Mouse (Mus musculus) cerebellum, adult 18-20 months (tissue): Measurements from ENCODE around the gene Foxe1.

ENCODE experiments used
- DNase-seq, 2 experiments: peaks; one replicate each; pipeline ENCODE4 v3.0.0; 2021

Gene Foxe1

GRCm38 (mm10) chr4:46343596-46344260 is at the start of gene Foxe1:
Foxe1 (plus strand) TSS chr4:46343609.
- peak in 1 of 2 experiments; percentile 11 for DNase-seq

DNA sequence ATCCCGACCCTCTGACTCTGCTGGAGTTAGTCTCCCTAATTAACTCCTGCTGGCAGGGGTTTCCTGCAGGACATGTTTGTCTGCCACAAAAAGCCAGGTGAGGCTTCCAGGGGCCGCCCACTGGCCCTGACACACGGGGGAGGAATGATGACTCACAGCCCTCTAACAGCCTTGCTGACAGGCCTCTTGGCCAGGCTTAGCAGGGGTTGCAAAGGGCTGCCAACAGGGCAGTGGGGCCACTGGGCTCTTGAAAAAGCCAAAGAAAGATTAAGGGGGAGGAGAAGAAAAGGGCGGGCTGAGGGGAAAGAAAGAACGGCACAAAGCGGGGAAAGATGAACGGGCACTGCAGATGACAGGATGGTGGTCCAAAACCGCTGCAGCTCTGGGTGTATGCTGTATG is 39.3 kb upstream of the Foxe1 start:
- DNase-seq: peak; percentile 77 to 85

- peak; percentile 88 to 96 for DNase-seq
These were observed 38.5 kb upstream of the Foxe1 start for GRCm38 (mm10) chr4:46304757-46305384.

DNA sequence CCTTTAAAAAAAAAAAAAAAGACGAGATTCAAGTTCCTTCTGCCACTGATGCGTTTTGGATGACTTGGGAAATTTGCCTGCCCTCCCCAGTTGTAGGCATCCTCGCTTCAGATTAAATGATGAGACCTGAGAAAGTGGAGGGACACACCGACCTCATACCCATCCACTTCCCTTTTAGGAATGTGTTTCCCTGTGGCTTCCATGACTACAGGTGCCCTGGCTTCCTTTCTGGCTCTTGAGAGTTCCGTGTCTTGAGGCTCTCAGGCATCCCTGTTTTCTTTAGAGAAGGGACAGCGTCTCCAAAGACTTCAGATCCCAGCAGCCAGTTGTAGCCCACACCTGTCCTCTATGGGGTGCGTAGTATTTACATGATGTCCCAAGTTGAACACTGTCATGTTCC is 38.0 kb upstream of the Foxe1 start:
- DNase-seq: no peak

GRCm38 (mm10) chr4:46307341-46307740 is 36.1 kb upstream of the Foxe1 start:
- DNase-seq: peak; percentile 90 to 91

- DNase-seq: no peak
These were observed 35.5 kb upstream of the Foxe1 start for GRCm38 (mm10) chr4:46307869-46308268.

- peak; percentile 30 to 43 for DNase-seq
These were observed 31.8 kb upstream of the Foxe1 start for GRCm38 (mm10) chr4:46311631-46312030.

DNA sequence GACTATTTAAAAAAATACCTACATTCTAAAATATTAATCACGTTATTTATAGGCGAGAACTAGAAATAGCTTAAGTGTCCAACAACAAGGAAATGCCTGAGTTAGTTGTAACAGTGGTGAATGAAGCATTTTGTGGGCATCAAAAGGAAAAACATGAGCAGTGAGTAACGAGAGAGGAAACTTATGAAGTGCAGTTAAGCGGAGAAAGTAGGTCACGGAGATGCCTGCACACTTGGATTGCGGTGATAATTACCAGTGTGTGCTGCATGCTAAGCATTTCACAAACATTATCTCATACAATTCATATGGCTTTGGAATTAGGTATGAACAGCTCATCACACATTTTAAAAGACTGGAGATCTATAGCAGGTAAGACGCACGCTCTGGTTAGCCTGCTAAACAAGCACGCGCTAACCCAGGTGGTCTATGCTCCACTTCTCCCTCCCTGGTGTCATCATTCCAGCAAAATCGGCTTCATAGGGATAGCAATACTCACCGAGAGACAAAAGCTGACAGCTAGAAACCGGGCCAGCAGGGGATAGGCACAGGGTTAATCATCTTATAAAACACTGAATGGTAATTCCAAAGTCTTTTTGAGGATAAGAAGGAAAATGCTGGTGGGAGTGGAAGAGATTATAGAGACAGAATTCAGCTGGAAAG is 21.5 kb upstream of the Foxe1 start:
- no peak for DNase-seq

- DNase-seq: no peak
These were observed 20.7 kb upstream of the Foxe1 start for GRCm38 (mm10) chr4:46322715-46323114.

GRCm38 (mm10) chr4:46328906-46329305 is 14.5 kb upstream of the Foxe1 start:
- no peak for DNase-seq

GRCm38 (mm10) chr4:46335846-46336245 is 7.6 kb upstream of the Foxe1 start:
- DNase-seq: no peak

- no peak for DNase-seq
These were observed 5.4 kb upstream of the Foxe1 start for GRCm38 (mm10) chr4:46337990-46338389.

- no peak for DNase-seq
These were observed 4.4 kb upstream of the Foxe1 start for GRCm38 (mm10) chr4:46339026-46339425.

DNA sequence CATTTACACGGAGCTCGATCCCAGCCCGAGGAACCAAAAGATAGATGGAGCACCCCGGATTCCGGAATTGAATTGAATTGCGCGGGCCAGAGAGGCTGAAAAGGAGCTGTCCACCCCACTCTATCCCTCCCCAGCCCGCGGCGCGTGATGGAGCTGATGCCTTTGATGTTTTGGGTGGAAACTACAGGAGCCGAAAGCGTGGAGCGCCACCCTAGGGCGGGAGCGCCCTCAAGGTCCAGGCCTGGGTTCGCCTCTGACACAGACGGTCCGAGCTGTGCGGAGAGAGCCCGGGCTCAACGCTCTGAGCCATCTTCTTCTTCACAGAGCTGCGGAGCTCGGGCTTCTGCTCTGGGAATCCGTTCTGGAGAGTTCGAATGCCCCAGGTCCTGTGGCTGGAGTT is 3.8 kb upstream of the Foxe1 start:
- peak; percentile 28 to 50 for DNase-seq

DNA sequence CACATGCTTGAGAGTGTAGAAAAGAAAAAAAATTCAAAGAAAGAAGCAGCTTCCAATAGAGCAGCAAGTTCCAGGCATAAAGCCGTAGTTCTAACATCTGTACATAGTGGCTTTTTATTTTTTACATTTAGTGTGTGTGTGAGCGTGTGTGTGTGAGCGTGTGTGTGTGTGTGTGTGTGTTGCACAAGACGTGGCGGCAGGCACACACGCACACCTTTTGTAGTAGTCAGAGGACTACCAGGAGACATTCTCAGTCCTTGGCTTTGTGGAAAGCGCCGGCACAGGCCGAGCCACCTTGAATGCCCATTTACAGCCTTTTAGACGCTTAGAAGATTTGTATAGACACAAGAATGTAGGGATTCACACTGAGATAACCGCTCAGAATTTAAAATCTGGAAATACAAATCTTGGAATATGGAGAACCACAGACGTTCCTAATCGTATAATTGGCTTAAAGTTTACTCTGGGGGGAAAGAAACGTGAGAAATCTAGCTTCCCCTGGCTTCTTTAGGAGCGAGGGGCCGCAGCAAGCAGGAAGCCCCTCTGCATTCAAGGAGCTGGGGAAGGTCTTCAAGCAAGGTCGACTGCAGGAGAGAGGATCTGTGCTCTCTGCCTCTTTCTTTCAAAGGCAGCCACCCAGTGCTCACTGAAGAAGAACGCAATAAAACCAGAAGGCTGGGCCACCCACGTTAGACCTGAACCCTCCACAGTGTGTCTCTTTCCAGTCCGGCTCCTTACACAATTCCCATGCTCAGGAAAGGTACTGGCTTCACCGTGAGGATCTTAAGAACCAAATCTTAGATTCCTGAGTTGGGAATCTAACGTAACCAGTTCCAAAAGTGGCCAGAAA is 1.4 kb upstream of the Foxe1 start:
- DNase-seq: no peak

GRCm38 (mm10) chr4:46342711-46343286 is 610 bp upstream of the Foxe1 start:
- DNase-seq: peak in 1 of 2 experiments; percentile 16

DNA sequence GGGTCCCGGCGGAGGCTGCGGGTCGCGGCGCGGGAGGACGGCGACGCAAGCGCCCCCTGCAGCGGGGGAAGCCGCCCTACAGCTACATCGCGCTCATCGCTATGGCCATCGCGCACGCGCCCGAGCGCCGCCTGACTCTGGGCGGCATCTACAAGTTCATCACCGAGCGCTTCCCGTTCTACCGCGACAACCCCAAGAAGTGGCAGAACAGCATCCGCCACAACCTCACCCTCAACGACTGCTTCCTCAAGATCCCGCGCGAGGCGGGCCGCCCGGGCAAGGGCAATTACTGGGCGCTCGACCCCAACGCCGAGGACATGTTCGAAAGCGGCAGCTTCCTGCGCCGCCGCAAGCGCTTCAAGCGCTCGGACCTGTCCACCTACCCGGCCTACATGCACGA is 879 bp downstream of the Foxe1 start:
- DNase-seq: peak in 1 of 2 experiments; percentile 22

DNA sequence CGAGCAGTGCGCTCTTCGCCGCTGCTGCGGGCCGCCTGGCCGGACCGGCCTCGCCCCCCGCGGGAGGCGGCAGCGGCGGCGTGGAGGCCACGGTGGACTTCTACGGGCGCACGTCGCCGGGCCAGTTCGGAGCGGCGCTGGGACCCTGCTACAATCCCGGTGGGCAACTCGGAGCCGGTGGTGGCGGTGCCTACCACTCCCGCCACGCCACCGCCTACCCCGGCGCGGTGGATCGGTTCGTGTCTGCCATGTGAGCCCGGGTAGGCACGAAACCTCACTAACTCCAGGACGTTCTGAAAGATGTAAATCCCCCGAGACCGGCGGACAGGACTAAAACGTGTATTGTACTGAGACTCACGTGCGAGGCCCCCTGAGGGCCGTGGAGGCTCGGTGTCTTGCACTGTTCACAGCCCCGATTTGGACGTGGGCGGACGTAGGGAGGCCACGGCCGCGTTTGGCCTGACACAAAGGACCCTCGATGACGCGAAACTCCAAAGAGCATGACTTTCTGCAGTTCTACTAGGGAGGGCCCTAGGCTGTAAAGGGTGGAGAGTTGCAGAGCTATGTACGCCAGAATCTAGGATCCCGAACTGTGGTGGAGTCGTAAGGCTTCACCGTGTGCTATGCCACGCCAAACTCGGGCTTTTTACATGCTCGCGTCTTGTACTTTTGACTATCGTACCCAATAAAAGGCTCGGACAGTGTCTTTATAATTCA is 1.8 kb downstream of the Foxe1 start:
- peak in 1 of 2 experiments; percentile 12 for DNase-seq

DNA sequence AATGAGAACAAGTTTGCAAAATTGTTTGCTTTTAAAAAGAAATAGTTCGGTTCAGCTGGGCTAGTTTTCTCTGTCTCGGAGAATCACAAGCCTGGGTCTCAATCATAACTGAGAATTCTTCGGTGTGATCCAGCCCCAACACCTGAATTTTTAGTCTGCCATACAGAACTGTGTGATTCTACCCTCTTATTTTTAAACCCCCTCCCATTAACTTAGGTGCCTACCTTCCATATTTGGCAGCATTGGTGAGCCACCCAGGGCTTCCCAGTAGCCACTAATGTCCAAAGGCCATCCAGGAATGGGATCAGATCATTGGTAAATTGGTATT is 2.3 kb downstream of the Foxe1 start:
- no peak for DNase-seq

DNA sequence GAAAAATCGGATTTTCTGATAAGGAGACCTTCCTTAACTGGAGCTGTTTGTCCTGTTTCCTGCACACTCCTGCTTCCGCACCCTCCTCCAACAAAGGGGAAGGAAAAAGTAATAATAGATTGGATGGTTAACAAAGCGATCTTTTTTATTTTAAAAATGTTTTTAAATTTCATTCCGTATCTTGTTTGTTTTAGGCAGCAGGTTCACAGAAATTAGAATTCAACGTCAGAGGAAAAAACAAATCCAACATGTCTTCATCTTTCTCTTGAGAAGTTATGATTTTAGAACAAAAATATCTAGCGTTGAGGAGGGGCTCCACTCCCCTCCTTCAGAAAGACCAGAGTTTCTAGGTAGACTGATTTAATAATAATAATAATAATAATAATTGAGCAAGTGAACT is 2.8 kb downstream of the Foxe1 start:
- no peak for DNase-seq

GRCm38 (mm10) chr4:46347141-46347540 is 3.7 kb downstream of the Foxe1 start:
- no peak for DNase-seq
